Mouse (Mus musculus) brown adipose tissue, adult 24 weeks (tissue): ENCODE results near the gene Samm50. TPM values are rescaled to one million over a fixed set of nuclear protein-coding genes. Genes with fewer than 3 reads are reported as not detected.

Experiments used
- H3K27ac ChIP-seq: fragments of 200-500 bp; replicated peaks from 2 replicates; pipeline ENCODE4 v1.5.1; 2012; ENCODE audit warnings: low read depth, mild to moderate bottlenecking, low read length
- H3K4me1 ChIP-seq: fragments of 200-500 bp; 2 replicates; pipeline ENCODE4 v1.6.1; 2012; ENCODE audit warnings: low read length, mixed read lengths; ENCODE audit not compliant: control insufficient read depth, insufficient read depth, insufficient read length
- H3K4me3 ChIP-seq: fragments of 200-500 bp; 2 replicates; pipeline ENCODE4 v1.5.1; 2012; ENCODE audit warnings: low read depth, mild to moderate bottlenecking, low read length, moderate library complexity; ENCODE audit not compliant: insufficient read depth
- polyA plus RNA-seq: library from polyadenylated mRNA; stranded (reverse); fragments of >200 nt; gene quantifications from 2 replicates; pipeline ENCODE4 v1.2.4, GENCODE M21; 2012; ENCODE audit not compliant: missing spikeins, insufficient read depth, insufficient read length

Gene Samm50
- polyA plus RNA-seq, 1 experiment: 177 TPM

DNA sequence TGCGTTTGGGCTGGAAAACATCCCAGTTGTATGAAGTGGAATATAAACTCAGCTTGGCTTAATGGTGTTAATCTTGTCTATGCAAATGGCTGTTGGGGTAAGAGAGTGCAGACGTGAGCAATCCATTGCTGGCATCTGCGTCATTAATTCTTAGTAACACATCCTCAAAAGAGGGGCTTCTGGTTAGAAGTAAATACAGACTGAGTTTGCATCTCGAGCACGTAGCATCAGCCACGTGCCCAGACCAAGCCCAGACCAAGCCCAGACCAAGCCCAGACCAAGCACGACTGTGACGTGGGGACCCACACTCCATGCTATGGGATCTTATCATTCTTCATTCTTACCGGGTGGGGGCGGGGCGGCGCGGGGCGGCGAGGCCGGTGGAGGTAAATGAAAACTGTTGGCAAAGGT is 47.0 kb downstream of the Samm50 start:
- Histone ChIP-seq H3K27ac (no peak overlapping the region), H3K4me3 (no peak overlapping the region), H3K4me1 (peaks cover 17% of the 10 kb centered on the region)

DNA sequence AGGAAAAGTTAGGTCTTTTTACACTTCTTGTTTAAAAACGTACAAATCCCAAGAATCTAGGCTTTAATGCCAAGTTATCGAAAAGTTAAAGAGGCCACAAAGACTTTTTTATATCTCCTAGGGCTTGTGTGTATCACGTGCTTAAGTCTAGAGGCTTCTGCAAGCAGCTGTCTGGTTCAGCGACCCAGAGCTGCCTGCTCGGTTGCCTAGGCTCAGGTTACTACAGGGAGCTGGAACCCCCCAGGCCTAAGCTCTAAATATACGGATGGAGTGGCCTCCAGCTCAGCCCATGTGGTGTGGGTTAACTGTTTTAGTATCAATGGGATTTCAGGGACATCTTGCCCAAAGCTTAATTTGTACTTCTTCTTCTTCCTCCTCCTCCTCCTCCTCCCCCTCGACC is 49.5 kb downstream of the Samm50 start:
- no peak overlapping the region for H3K4me3 ChIP-seq
- H3K4me1 ChIP-seq: peaks cover 7% of the 10 kb centered on the region
- no peak overlapping the region for H3K27ac ChIP-seq

DNA sequence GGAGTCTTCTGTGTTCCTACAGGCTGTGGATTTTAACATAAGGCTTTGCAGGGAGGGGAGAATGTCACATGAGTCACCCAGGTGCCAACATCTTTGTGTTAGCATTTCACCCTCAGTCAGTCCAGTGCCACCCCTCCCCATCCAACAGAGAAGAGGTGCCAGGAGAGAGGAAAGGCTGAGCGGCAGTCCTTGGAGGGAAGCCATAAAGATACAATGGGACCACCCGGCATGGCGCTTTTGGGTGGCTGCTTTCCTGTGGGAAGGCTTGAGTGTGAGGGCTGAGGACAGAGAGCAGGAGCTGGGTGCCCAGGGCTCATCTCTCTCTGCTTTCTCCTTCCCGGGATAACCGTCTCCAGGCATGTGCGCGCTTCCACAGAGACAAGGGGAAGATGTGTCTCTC is 53.1 kb downstream of the Samm50 start:
- H3K4me3 ChIP-seq: no peak overlapping the region
- H3K4me1 ChIP-seq: peaks cover 3% of the 10 kb centered on the region
- 0 out of 2 replicates have a peak overlapping the region, but pooled peaks have one; percentile 30 for H3K27ac ChIP-seq

DNA sequence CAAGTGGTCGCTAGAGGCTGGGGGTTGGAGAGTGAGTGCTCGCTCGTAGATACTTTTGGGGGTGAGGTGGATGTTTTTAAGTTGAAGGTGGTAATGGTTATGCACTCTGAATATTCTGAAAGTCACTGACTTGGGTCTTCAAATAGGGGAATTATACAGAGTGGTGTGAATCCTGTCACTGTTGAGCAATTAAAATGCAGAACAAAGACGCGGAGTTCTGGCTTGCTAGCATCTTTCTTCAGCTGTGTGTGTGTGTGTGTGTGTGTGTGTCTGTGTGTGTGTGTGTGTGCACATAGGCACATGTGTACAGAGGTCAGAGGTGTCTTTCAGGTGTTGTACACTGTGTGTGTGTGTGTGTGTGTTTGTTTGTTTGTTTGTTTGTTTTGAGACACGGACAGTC is 54.2 kb downstream of the Samm50 start:
- Histone ChIP-seq H3K27ac (no peak overlapping the region), H3K4me1 (peaks cover 3% of the 10 kb centered on the region), H3K4me3 (no peak overlapping the region)

DNA sequence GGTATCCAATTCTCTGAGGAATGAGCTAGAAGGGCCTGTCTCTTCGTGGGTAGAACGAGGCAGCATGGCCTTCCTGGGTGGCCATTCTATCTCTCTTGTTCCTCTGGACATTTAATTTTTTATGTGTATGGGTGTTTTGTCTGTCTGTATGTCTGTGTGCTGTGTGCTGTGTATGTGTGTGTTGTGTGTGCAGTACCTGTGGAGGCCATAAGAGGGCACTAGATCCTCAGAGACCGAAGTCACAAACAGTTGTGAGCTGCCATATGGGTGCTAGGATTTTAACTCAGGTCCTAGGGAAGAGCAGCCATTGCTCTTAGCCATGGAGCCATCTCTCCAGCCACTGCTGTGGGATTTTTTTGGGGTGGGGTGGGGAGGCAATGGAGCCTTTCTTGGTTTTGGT is 55.3 kb downstream of the Samm50 start:
- Histone ChIP-seq H3K27ac (no peak overlapping the region), H3K4me1 (peaks cover 3% of the 10 kb centered on the region), H3K4me3 (no peak overlapping the region)

DNA sequence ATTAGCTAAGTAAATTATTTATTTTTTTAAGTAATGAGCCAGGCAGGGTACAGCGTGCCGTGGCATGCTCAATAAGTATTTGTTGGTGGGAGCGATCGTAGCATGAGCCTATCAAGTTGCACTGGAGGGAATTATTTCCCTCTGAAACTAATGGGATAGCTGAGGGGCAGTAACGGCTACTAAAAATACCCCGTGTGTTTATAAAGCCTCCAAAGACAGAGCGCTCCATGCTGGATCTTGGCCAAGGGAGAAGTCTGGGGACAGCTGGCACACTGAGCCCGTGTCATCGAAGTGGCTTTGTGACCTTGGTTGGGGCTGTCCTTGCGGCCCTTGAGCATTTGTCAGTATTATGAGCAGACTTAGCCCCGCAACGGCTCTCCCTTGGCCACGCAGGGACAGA is 59.2 kb downstream of the Samm50 start:
- no peak overlapping the region for H3K4me3 ChIP-seq
- no peaks in the 10 kb centered on the region; the same call in none of the 2 replicates for H3K4me1 ChIP-seq
- no peak overlapping the region for H3K27ac ChIP-seq

DNA sequence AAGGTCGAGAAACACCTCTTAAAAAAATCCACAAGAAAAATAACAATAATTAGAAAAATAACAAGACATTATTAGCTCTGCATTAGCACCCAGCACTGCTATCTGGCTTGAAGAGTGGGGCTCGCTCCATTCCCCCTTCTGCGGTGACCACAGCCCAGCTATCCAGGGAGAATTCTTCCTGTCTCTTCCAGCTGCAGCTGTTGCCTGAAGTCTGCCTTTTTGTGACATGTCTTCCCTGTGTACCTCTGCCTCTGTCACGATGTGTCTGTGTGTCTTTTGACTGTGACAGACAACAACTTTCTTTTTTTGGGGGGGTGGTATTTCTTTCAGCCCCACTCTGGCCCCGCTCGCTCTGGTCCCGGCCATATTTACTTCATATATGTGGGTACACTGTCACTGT is 60.6 kb downstream of the Samm50 start:
- Histone ChIP-seq H3K4me3 (no peak overlapping the region), H3K4me1 (no peaks in the 10 kb centered on the region; the same call in none of the 2 replicates), H3K27ac (no peak overlapping the region)

DNA sequence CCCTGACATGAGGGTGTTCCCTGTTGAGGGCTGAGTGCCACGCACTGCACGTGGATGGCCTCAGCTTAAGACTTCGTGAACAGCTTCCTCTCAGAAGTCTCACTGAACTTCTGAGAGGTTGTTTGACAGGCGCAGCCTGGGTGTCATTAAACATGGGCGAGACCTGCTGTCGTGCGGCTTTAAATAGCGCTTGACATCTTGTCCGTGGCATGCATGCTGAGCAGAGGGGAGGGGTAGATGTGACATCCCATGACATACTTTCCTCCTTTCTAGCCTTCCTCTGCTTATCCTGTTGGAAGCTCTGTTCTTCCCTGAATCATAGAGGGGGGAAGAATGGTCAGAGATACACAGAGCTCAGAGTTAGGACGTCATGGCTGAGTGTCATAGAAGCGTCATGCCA is 61.7 kb downstream of the Samm50 start:
- Histone ChIP-seq H3K4me3 (no peak overlapping the region), H3K27ac (no peak overlapping the region), H3K4me1 (no peaks in the 10 kb centered on the region; the same call in none of the 2 replicates)

DNA sequence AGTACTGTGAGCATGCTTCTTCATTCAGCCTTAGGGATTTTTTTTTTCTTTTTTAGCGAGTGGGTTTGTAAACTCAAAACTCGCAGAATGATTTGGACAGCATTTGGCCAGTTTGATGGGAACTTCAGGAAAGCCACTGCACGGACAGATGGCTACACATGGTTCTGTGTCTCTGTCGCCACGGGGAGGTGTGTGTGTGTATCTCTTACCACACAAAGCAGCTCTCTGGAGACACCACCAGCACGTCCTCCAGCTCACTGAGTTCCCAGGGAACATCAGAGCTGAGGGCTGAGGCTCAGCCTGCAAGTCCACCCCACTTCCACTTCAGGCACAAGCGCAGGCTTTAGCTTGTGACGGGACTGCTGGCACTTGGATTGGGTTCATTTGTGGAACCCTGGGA is 62.3 kb downstream of the Samm50 start:
- Histone ChIP-seq H3K27ac (no peak overlapping the region), H3K4me1 (no peaks in the 10 kb centered on the region; the same call in none of the 2 replicates), H3K4me3 (no peak overlapping the region)

DNA sequence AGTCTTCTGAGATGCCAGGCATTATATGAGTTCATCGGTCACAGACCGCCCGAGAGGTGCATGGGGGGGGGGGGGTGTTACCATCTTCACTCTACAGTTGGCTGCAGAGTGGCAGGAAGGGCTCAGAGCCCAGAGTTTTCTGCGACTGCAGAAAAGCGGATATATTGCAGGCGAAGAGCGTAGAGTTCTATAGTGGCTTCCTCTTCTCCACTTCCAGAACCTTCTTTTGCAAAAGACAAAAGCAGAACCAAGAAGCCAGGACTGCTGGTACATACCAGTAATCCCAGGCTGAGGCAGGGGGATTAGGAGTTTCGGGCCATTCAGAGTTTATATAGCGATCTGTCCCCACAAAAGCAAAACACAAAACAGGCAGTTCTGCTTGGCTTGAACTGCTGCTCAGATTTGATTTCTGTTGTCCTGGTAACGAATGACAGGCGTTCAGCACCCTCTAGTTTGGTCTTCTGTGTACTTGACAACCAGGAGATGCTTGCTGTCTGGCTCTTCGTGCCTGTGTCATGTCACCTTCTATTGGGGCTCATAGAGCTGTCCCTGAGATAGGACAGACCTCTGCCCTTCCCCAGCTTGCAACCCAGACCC is 64.3 kb downstream of the Samm50 start:
- H3K4me1 ChIP-seq: no peaks in the 10 kb centered on the region; the same call in 1 of the 2 replicates
- peak overlapping the region; percentile 51 for H3K27ac ChIP-seq
- H3K4me3 ChIP-seq: no peak overlapping the region

DNA sequence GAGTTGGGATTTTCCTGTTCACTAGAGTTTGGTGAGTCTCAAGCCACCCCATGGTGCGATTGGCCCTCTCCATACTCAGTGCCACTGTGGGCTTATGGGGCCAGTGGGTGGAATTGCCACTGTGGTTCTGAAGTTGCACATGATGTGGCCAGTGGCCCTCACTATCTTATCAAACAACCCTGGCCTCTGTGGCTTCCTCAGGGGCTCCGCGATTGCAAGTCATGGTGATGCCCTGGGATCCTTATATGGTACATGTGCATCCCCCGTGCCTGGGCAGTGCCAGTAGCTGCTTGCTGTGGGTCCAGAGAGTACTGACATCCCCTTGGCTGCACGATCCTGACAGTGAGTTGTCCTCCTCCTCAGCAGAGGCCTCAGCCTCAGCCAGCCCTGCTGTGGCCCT is 64.8 kb downstream of the Samm50 start:
- H3K4me3 ChIP-seq: no peak overlapping the region
- no peaks in the 10 kb centered on the region; the same call in 1 of the 2 replicates for H3K4me1 ChIP-seq
- H3K27ac ChIP-seq: peak overlapping the region; percentile 51

DNA sequence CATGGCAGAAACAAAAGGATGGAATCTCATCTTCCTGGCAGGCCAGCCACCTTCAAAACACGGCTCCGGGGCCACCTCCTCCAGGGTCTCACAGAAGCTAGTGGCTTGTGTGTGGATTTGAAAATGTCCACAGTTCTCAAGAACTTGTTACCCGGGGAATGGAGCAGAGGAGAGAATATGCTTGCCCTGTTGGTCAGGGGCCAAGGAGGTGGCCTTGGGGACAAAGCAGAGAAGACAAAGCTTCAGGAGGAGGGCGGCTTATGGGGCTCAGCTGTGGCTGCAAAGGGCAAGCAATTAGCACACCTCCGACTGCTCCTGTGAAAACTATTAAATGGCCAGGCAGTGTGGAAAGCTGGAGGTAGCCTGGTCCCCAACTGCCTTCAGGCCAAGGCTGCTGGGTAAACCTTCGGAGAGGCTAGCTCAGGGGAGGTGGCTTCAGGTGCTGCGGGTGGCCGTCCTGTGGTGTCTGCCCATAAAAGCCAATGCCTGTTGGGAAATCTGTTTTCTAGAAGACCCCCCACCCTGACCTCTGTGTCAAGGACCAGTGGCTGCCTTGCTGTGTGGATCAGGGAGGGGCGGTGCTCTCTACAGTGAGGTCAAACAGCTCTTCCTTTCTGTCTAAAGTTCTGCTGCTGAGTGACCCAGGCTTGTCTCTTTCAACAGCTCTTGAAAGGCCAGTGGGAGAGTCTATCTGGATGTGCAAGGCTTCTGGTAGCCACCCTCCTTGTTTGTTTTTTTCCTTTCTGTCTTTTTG is 66.7 kb downstream of the Samm50 start:
- Histone ChIP-seq H3K4me1 (no peaks in the 10 kb centered on the region; the same call in 1 of the 2 replicates), H3K27ac (no peak overlapping the region), H3K4me3 (no peak overlapping the region)

DNA sequence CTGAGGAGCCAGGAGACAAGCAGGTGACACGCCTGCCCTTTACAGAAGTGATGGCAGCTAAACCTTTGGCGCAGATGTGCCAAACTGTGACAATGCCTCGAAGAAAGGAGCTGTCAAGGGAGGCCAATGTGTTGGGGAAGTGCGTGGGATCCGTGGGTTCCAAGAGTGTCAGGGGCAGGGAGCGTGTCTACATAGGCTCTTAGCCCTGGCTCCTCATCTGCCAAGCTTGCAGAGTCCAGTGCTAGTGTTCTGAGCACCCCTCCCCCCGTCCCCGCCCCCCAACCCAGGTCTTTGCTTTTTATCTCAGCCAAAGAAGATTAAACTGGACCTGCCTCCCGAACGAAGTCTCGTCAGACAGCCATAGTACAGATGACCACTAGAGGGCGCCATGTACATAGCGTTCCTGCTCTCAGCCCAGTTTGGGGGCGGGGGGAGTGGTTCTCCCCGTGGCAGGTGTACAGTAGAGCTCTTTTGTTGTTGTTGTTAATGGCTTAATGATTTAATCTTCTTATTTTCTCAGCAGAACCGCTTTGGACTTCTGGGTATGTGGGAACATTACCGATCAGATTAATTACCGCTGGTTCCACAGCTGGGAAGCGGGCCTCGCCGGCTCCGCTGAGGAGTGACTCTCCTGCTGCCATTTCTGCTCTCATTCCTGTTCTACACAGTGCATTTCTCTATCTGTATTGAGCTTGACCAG is 68.2 kb downstream of the Samm50 start:
- H3K27ac ChIP-seq: no peak overlapping the region
- no peak overlapping the region for H3K4me3 ChIP-seq
- H3K4me1 ChIP-seq: no peaks in the 10 kb centered on the region; the same call in 1 of the 2 replicates

DNA sequence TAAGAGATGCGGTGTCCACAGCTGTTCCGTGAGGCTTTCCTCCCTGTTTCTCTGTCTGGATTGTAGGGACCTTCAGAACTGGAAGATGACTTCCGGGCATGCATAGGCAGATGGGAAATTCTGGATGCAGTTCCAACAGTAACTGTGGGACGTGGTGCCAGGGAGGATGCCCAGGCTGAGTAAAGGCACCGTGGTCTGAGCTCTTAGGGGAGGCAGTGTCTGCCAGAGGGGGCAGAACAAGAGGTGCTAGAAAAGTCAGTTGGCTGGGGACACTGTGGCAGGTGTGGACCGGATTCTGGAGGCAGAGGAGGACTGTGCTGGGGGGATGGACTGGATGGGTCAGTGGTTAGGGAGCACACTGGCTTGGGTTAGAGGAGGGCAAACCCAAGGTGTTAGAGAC is 70.6 kb downstream of the Samm50 start:
- no peak overlapping the region for H3K4me3 ChIP-seq
- H3K27ac ChIP-seq: no peak overlapping the region
- H3K4me1 ChIP-seq: no peaks in the 10 kb centered on the region; the same call in 1 of the 2 replicates

DNA sequence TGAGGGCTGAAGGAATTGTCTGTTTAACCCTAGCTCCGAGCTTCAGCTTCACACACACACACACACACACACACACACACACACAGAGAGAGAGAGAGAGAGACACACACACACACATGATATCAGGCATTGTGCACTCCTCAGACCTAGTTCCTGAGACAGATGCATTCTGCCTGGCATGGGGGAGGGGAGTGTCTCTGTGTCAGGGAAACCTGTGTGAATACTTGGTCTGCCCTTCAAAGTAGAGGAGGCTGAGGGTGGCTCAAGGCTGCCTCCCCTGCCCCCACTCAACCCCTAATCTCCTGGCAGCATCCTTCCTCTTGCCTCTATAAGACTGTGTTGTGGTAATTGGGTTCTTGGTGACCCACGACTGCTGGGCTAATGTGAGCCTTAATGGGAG is 71.5 kb downstream of the Samm50 start:
- Histone ChIP-seq H3K4me1 (peaks cover 2% of the 10 kb centered on the region), H3K4me3 (no peak overlapping the region), H3K27ac (no peak overlapping the region)
